Mouse (Mus musculus): ENCODE data around the gene Serpinb7. TPM values are rescaled to one million over a fixed set of nuclear protein-coding genes. Genes with fewer than 3 reads are reported as not detected.

Serpinb7 gene
- polyA plus RNA-seq, 1 experiment from 2014 or later: 0.36 TPM

GRCm38 (mm10) chr1:107496789-107497188 is 97.3 kb downstream of the Serpinb7 start:
- WGBS: 87% methylated on average over 2 of the region's 2 CpGs
- H3K27ac ChIP-seq (replicated peaks): no peak overlapping the region
- no peak for ATAC-seq (ENCODE audit: low FRiP score)

GRCm38 (mm10) chr1:107502025-107502424 is 102.6 kb downstream of the Serpinb7 start:
- Histone ChIP-seq H3K4me1 (no peaks in the 10 kb centered on the region), H3K9ac (replicated peaks) (no peak overlapping the region), H3K36me3 (no peaks in the 10 kb centered on the region), H3K4me3 (replicated peaks) (no peak overlapping the region), H3K27me3 (replicated peaks) (no peaks in the 10 kb centered on the region), H3K27ac (replicated peaks) (no peak overlapping the region), H3K4me2 (no peak overlapping the region), H3K9me3 (replicated peaks) (no peaks in the 10 kb centered on the region)
- ATAC-seq (ENCODE audit: low FRiP score): no peak

More at GRCm38 (mm10) chr1:107496789-107497188, 97.3 kb downstream of the Serpinb7 start:
- Histone ChIP-seq H3K9me3 (replicated peaks) (no peaks in the 10 kb centered on the region), H3K27me3 (replicated peaks) (no peaks in the 10 kb centered on the region), H3K36me3 (no peaks in the 10 kb centered on the region), H3K4me3 (replicated peaks) (no peak overlapping the region), H3K4me1 (no peaks in the 10 kb centered on the region), H3K4me2 (no peak overlapping the region), H3K9ac (replicated peaks) (no peak overlapping the region)

Other genes starting within 250 kb of the Serpinb7 start
- not detected in 2 replicates for gene Serpinb3b, start 121.3 kb upstream of the Serpinb7 start, polyA plus RNA-seq (2015; fragmentation: Nextera tagmentation; extraction: Ambion mirVana)
- gene Serpinb3c, start 121.3 kb upstream of the Serpinb7 start, polyA plus RNA-seq (2015; fragmentation: Nextera tagmentation; extraction: Ambion mirVana): 0.10 TPM in 1 of 2 replicates, not detected in the other
- gene Serpinb11, start 38.5 kb upstream of the Serpinb7 start, polyA plus RNA-seq (2015; fragmentation: Nextera tagmentation; extraction: Ambion mirVana): 0.59 TPM in 1 of 2 replicates, not detected in the other
- gene Serpinb2, start 111.8 kb downstream of the Serpinb7 start, polyA plus RNA-seq (2015; fragmentation: Nextera tagmentation; extraction: Ambion mirVana): 0.40 TPM in 1 of 2 replicates, not detected in the other
- 0.33 and 0.84 TPM in 2 replicates for gene Serpinb8, start 190.4 kb downstream of the Serpinb7 start, polyA plus RNA-seq (2015; fragmentation: Nextera tagmentation; extraction: Ambion mirVana)

Measured in neural tube, embryonic 15.5 days (tissue).